Mouse (Mus musculus) myocyte (in vitro differentiated cells): ENCODE data around the gene Scn4b. TPM values are rescaled to one million over a fixed set of nuclear protein-coding genes. Genes with fewer than 3 reads are reported as not detected.

ENCODE experiments used
- H3K27me3 ChIP-seq: one replicate; pipeline ENCODE4 v1.6.1; 2011; ENCODE audit not compliant: control insufficient read depth, insufficient read depth, insufficient read length
- H3K36me3 ChIP-seq: one replicate; pipeline ENCODE4 v1.6.1; 2011; ENCODE audit not compliant: control insufficient read depth, insufficient read depth
- H3K4me2 ChIP-seq: one replicate; pipeline ENCODE4 v1.6.1; 2011; ENCODE audit warnings: low read depth, control low read depth
- H3K4me3 ChIP-seq: one replicate; pipeline ENCODE4 v1.5.1; 2011; ENCODE audit warnings: mild to moderate bottlenecking, control low read depth, moderate library complexity
- H3K79me2 ChIP-seq: one replicate; pipeline ENCODE4 v1.6.1; 2011; ENCODE audit not compliant: control insufficient read depth, insufficient read depth
- H3ac ChIP-seq: one replicate; pipeline ENCODE4 v1.6.1; 2011; ENCODE audit not compliant: control insufficient read depth, insufficient read length
- CEBPB ChIP-seq: IDR thresholded peaks from 2 replicates; pipeline ENCODE4 v1.6.1; 2011; ENCODE audit warnings: mild to moderate bottlenecking, moderate library complexity; ENCODE audit not compliant: poor library complexity, insufficient read depth, severe bottlenecking
- E2F4 ChIP-seq: IDR thresholded peaks from one replicate; pipeline ENCODE4 v1.6.1; 2011; ENCODE audit warnings: mild to moderate bottlenecking, control low read depth, moderate library complexity; ENCODE audit not compliant: insufficient read depth
- MAX ChIP-seq: IDR thresholded peaks from one replicate; pipeline ENCODE4 v1.6.1; 2011; ENCODE audit warnings: low read depth, mild to moderate bottlenecking, control low read depth
- MYOD1 ChIP-seq, 3 experiments: IDR thresholded peaks; one replicate each; pipeline ENCODE4 v1.6.1; 2011; ENCODE audit warnings: control low read depth in 2 of 3, low read depth in 2 of 3, mild to moderate bottlenecking in 2 of 3, moderate library complexity in 1 of 3; ENCODE audit not compliant: insufficient read length in 2 of 3, control insufficient read depth in 1 of 3
- MYOG ChIP-seq, 3 experiments: IDR thresholded peaks; one replicate each; pipeline ENCODE4 v1.6.1; 2011; ENCODE audit warnings: control low read depth in 2 of 3, low read depth in 2 of 3, mild to moderate bottlenecking in 2 of 3; ENCODE audit not compliant: insufficient read length in 2 of 3, control insufficient read depth in 1 of 3, insufficient read depth in 1 of 3
- POLR2A ChIP-seq: IDR thresholded peaks from one replicate; pipeline ENCODE4 v1.6.1; 2011; ENCODE audit warnings: low read depth, mild to moderate bottlenecking, control low read depth, moderate library complexity; ENCODE audit not compliant: insufficient read length
- POLR2AphosphoS2 ChIP-seq: IDR thresholded peaks from one replicate; pipeline ENCODE4 v1.6.1; 2011; ENCODE audit warnings: low read depth, control low read depth; ENCODE audit not compliant: insufficient read length
- REST ChIP-seq: IDR thresholded peaks from one replicate; pipeline ENCODE4 v1.6.1; 2011; ENCODE audit warnings: mild to moderate bottlenecking, control low read depth, moderate library complexity; ENCODE audit not compliant: insufficient read depth, insufficient read length
- SRF ChIP-seq: IDR thresholded peaks from one replicate; pipeline ENCODE4 v1.6.1; 2011; ENCODE audit warnings: low read depth; ENCODE audit not compliant: control insufficient read depth, insufficient read length
- TCF12 ChIP-seq: IDR thresholded peaks from one replicate; pipeline ENCODE4 v1.6.1; 2011; ENCODE audit warnings: mild to moderate bottlenecking, control low read depth; ENCODE audit not compliant: poor library complexity, insufficient read depth, severe bottlenecking
- TCF3 ChIP-seq: IDR thresholded peaks from one replicate; pipeline ENCODE4 v1.6.1; 2011; ENCODE audit warnings: low read depth, control low read depth; ENCODE audit not compliant: insufficient read length
- USF1 ChIP-seq: IDR thresholded peaks from one replicate; pipeline ENCODE4 v1.6.1; 2011; ENCODE audit warnings: low read depth, mild to moderate bottlenecking, control low read depth, moderate library complexity
- polyA plus RNA-seq: library from polyadenylated mRNA; unstranded; fragments of >200 nt; fragmentation: generic; extraction: Trizol; gene quantifications from one replicate; pipeline ENCODE4 v1.2.1, GENCODE M21; 2012; ENCODE audit warnings: missing spikeins

Scn4b gene
- polyA plus RNA-seq, 1 experiment: not detected

DNA sequence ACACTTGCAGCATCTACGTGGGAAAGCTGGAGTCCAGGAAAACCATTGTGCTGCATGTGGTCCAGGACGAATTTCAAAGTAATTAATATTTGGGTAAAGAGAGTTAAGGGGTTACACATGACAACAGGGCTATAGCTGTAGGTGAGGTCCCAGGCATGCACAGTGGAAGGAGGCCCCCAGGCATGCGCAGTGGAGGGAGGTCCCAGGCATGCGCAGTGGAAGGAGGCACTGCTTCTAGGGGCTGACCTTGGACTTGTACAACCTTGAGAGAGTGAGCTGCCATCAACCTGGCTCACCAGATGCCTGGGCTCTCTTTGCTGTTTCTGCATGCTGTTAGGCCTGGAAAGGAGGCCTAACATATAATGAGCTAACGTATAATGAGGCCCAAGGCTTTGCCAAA lies 40.3 kb upstream of the Scn4b start:
- H3K27me3 ChIP-seq: peaks cover 70% of the 10 kb centered on the region
- H3ac ChIP-seq: no peak overlapping the region
- no peaks in the 10 kb centered on the region for H3K79me2 ChIP-seq
- no peak overlapping the region for H3K4me2 ChIP-seq
- no peak for TF ChIP-seq MYOD1 (IDR thresholded peaks at IDR 0.05; ENCODE audit: control insufficient read depth in 1 of 3, insufficient read length in 2 of 3, low read depth in 2 of 3)
- no peak for TF ChIP-seq POLR2A
- no peak for TF ChIP-seq SRF
- TF ChIP-seq MAX: no peak
- TF ChIP-seq REST: no peak
- no peak for TF ChIP-seq MYOG (IDR thresholded peaks at IDR 0.05; ENCODE audit: control insufficient read depth in 1 of 3, insufficient read depth in 1 of 3, insufficient read length in 2 of 3, low read depth in 2 of 3)
- no peak for TF ChIP-seq E2F4
- no peaks in the 10 kb centered on the region for H3K36me3 ChIP-seq
- no peak overlapping the region for H3K4me3 ChIP-seq

DNA sequence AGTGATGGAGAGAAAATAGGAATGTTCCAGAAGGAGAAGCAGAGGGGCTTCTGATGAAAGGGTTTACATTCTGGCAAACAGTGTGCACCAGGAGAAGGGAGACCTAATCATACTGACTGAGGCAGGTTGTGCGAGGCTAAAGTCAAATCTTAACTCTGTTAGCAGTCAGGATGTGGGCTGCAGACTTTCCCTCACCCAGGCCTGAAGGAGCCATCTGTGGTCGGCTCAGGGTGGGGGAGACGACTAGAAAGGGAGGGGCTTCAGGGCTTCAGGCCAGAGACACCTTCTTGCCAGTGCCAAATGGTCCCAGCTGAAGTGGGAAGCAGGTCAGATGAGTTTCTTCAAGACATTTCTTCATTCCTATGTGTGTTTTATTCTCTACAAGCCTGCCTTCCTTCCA lies 39.8 kb upstream of the Scn4b start:
- Histone ChIP-seq H3K27me3 (peaks cover 65% of the 10 kb centered on the region), H3K79me2 (no peaks in the 10 kb centered on the region)

DNA sequence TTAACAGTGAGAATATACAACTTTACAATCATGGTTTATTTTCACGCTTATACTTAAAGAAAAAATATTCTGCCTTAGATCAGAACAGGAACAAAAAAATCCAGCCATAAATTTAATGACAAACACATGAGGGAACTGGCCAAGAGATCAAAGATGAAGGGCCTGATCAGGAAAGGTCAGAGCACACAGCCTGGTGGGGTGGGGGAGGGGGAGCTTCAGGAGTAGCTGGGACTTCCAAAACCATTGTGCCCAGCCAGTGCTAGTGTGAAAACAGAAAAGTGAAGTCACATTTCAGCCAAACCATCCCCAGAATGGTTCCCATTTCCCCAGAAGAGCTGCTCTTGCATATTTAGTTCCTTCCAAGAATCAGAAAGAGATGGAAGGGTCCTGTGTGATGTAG lies 35.7 kb upstream of the Scn4b start:
- H3K4me3 ChIP-seq: no peak overlapping the region
- peaks cover 59% of the 10 kb centered on the region for H3K27me3 ChIP-seq
- no peak overlapping the region for H3ac ChIP-seq
- TF ChIP-seq POLR2A (no peak), TCF3 (no peak), MYOG (IDR thresholded peaks at IDR 0.05; ENCODE audit: control insufficient read depth in 1 of 3, insufficient read depth in 1 of 3, insufficient read length in 2 of 3, low read depth in 2 of 3) (no peak)
- H3K79me2 ChIP-seq: no peaks in the 10 kb centered on the region
- H3K36me3 ChIP-seq: no peaks in the 10 kb centered on the region
- no peak overlapping the region for H3K4me2 ChIP-seq

More for the DNA sequence above, 39.8 kb upstream of the Scn4b start:
- no peak overlapping the region for H3K4me2 ChIP-seq
- H3ac ChIP-seq: no peak overlapping the region
- TF ChIP-seq POLR2AphosphoS2 (no peak), TCF12 (no peak), REST (no peak), CEBPB (no peak), USF1 (no peak), MYOD1 (IDR thresholded peaks at IDR 0.05; ENCODE audit: control insufficient read depth in 1 of 3, insufficient read length in 2 of 3, low read depth in 2 of 3) (no peak), E2F4 (no peak), TCF3 (no peak), SRF (no peak), POLR2A (no peak), MAX (no peak), MYOG (IDR thresholded peaks at IDR 0.05; ENCODE audit: control insufficient read depth in 1 of 3, insufficient read depth in 1 of 3, insufficient read length in 2 of 3, low read depth in 2 of 3) (no peak)
- no peaks in the 10 kb centered on the region for H3K36me3 ChIP-seq
- no peak overlapping the region for H3K4me3 ChIP-seq

DNA sequence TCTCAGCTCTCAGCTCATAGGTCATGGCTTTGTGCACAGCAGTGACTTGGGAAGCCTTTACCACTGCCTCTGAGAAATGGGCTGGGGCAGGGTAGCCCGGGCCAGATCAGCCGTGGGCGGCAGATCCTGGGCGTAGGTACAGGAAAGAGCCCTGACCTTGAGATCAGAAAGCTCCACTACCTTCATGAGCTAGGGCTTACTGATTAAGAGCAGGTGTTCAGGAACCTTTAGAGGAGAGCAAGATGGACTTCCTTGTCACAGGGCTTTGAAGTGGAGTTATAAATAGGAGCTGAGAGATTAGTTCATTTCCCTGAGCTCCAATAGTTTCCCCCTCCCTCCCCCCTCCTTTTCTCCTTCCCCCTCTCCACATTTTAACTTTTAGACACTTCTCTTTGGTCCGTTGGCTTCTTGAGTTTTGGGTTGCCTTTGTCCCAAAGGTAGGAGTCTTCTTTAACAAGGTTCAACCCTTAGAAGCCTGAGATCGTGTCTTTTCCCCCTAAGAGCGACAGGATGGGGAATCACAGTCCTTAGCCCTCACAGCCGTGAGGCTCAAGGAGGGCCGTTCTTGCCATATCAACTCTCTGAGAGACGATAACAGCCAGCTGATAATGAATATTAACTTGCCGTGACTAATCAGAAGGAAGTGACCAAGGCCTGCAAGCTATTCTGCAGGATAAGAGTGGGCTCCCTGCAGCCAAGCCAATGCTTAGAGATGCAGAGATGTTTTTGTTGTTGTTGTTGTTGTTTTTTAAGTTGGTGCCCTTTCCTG lies 34.8 kb upstream of the Scn4b start:
- Histone ChIP-seq H3K79me2 (no peaks in the 10 kb centered on the region), H3ac (no peak overlapping the region), H3K36me3 (no peaks in the 10 kb centered on the region), H3K4me3 (no peak overlapping the region), H3K4me2 (no peak overlapping the region), H3K27me3 (peaks cover 53% of the 10 kb centered on the region)
- TF ChIP-seq CEBPB: no peak
- TF ChIP-seq MYOD1 (IDR thresholded peaks at IDR 0.05; ENCODE audit: control insufficient read depth in 1 of 3, insufficient read length in 2 of 3, low read depth in 2 of 3): no peak
- no peak for TF ChIP-seq POLR2AphosphoS2
- no peak for TF ChIP-seq TCF3
- no peak for TF ChIP-seq USF1
- no peak for TF ChIP-seq E2F4
- no peak for TF ChIP-seq REST
- no peak for TF ChIP-seq TCF12
- TF ChIP-seq POLR2A: no peak
- TF ChIP-seq MAX: no peak
- no peak for TF ChIP-seq SRF
- TF ChIP-seq MYOG (IDR thresholded peaks at IDR 0.05; ENCODE audit: control insufficient read depth in 1 of 3, insufficient read depth in 1 of 3, insufficient read length in 2 of 3, low read depth in 2 of 3): no peak

DNA sequence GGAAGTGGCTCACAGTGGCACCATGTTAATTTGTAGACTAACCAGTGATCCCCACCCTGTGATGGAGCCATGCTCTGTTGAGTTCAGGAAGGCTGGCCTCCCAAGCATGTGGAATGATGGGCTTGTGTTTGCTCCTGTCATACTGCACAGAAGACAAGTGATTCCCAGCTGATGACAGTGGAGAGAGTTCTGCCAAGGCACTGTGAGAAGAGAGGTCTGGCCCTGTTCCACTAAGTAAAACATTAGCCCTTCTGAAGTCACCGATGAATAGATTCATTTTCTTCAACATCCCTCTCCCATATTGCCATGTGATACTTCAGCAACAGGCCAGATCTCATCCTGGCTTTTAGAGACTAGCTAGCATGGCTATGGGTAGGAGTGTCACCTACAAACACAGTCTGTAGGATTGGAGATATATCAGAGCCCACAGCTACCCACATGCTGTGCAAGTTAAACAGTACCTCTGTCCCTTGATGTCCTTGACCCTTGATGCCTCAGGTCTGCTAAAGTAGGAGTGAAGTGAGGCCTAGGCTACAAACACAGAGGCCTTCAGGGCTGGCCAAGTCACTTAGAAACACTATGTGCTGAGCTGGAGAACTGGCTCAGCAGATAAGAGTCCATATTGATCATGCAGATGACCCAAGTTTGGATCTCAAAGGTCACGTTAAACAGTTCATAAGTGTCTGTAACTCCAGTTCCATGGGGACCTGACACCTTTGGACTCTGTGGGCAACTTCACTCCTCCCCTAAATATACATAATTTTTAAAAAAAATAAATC lies 32.4 kb upstream of the Scn4b start:
- Histone ChIP-seq H3K4me3 (no peak overlapping the region), H3K36me3 (no peaks in the 10 kb centered on the region), H3K79me2 (no peaks in the 10 kb centered on the region), H3K4me2 (no peak overlapping the region), H3K27me3 (peaks cover 42% of the 10 kb centered on the region), H3ac (no peak overlapping the region)
- no peak for TF ChIP-seq POLR2AphosphoS2
